Comparison of ENCODE assay signal across 9 mouse cellular contexts in the genomic region with DNA sequence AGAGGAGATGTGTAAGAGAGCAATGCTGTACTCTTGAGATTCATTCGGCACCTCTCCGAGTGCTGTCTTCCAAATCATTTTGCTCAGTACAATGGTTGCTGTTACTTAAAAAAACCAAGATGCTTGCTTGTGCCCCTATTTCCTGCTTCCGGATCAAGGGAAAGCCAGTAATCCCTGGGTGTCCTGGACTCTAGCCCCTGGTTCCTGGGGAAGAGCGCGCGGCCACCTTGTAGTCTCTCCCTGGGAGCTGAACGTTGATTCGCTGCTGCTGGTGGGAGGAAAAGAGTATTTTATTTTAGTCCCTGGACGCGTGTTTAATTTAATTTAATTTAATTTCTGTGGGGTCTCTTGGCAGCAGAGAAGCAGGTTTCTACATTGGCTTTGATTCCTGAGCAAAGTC. TPM values are rescaled to one million over a fixed set of nuclear protein-coding genes. Genes with fewer than 3 reads are reported as not detected.
DNase-seq lines count a peak whose midpoint lies in the region; ATAC-seq and TF ChIP-seq lines count a peak whose summit lies in the region.
"Had no signal": no experiment of that assay in that cellular context is flagged by ENCODE, and none has a peak within 500 bp of the region (broad histone marks: within the 10 kb centered on the region; RNA-seq: fewer than 3 reads in every experiment).

No protein-coding gene starts in this region.

- 3% methylated on average over 10 of the region's 10 CpGs for whole genome bisulfite sequencing in hindbrain, embryonic 14.5 days
- WGBS in midbrain, embryonic 13.5 days: 2% methylated on average over 10 of the region's 10 CpGs

- no peaks in the 10 kb centered on the region for H3K36me3 ChIP-seq in E14TG2a.4 (ENCODE audit: insufficient read depth, low read length)
- H3K36me3 ChIP-seq in hindbrain, embryonic 14.5 days (replicated peaks; ENCODE audit: control insufficient read depth, insufficient read depth): no peaks in the 10 kb centered on the region
- H3K36me3 ChIP-seq in midbrain, embryonic 13.5 days: no peaks in the 10 kb centered on the region

- no peak for TF ChIP-seq CTCF in E14TG2a.4 (conservative IDR thresholded peaks at IDR 0.05; ENCODE audit: low read length)

- H3K9me3 ChIP-seq in E14TG2a.4 (ENCODE audit: low read length): no peaks in the 10 kb centered on the region
- H3K9me3 ChIP-seq in hindbrain, embryonic 14.5 days (ENCODE audit: control insufficient read depth, low read length): no peaks in the 10 kb centered on the region
- H3K9me3 ChIP-seq in midbrain, embryonic 13.5 days: no peaks in the 10 kb centered on the region

- peak overlapping the region; percentile 57; the same call in 1 of the 2 replicates for H3K9ac ChIP-seq in hindbrain, embryonic 14.5 days
- H3K9ac ChIP-seq in midbrain, embryonic 13.5 days (replicated peaks): peak overlapping the region; percentile 56

- H3K27ac ChIP-seq in hindbrain, embryonic 14.5 days: no peak overlapping the region
- H3K27ac ChIP-seq in midbrain, embryonic 13.5 days: peak overlapping the region; percentile 62

- H3K4me2 ChIP-seq in hindbrain, embryonic 14.5 days (replicated peaks): peak overlapping the region; percentile 75
- H3K4me2 ChIP-seq in midbrain, embryonic 13.5 days (replicated peaks): peak overlapping the region; percentile 66

- H3K4me1 ChIP-seq in E14TG2a.4 (replicated peaks; ENCODE audit: low read depth, low read length): peaks cover 46% of the 10 kb centered on the region
- H3K4me1 ChIP-seq in hindbrain, embryonic 14.5 days (replicated peaks; ENCODE audit: control insufficient read depth, insufficient read depth, low read length): peaks cover 7% of the 10 kb centered on the region
- peaks cover 14% of the 10 kb centered on the region for H3K4me1 ChIP-seq in midbrain, embryonic 13.5 days (replicated peaks)

- DNase-seq in ZHBTc4 (ENCODE audit: low read depth, low spot score): peak; percentile 28
- DNase-seq in hindbrain, embryonic 14.5 days (ENCODE audit: low spot score): no peak
- no peak for DNase-seq in cerebellum, adult 9-11 months
- DNase-seq in gastrocnemius, postnatal 4 days (ENCODE audit: low spot score in 2 of 2): no peak

- peaks cover 45% of the 10 kb centered on the region for H3K27me3 ChIP-seq in E14TG2a.4 (ENCODE audit: insufficient read depth, low read length)
- H3K27me3 ChIP-seq in hindbrain, embryonic 14.5 days (ENCODE audit: control insufficient read depth, insufficient read depth, low read length): peaks cover 89% of the 10 kb centered on the region
- peaks cover 60% of the 10 kb centered on the region for H3K27me3 ChIP-seq in midbrain, embryonic 13.5 days

- H3K4me3 ChIP-seq in E14TG2a.4 (replicated peaks; ENCODE audit: low read length): peak overlapping the region; percentile 83
- H3K4me3 ChIP-seq in hindbrain, embryonic 14.5 days (replicated peaks; ENCODE audit: low read length): peak overlapping the region; percentile 38
- peak overlapping the region; percentile 45 for H3K4me3 ChIP-seq in midbrain, embryonic 13.5 days (replicated peaks)

- no peak for ATAC-seq in hindbrain, embryonic 14.5 days (ENCODE audit: low FRiP score)
- no peak for ATAC-seq in midbrain, embryonic 13.5 days
- ATAC-seq in erythroblast, adult 5-6 weeks (replicated peaks; ENCODE audit: low FRiP score, poor library complexity, severe bottlenecking): no peak

RNA-seq across cellular contexts. Expression of a gene that starts 8.3 kb away (rescaled TPM):
- 3.3 TPM in 2 replicates for polyA plus RNA-seq in hindbrain, embryonic 14.5 days (2014; fragmentation: Nextera tagmentation; extraction: Ambion mirVana)
- polyA plus RNA-seq in midbrain, embryonic 13.5 days (2015; fragmentation: Nextera tagmentation; extraction: Ambion mirVana): 5.7 and 6.5 TPM in 2 replicates
- not detected for total RNA-seq in gastrocnemius, postnatal 4 days (2021)
- not detected in 2 replicates for total RNA-seq in erythroblast, adult 5-6 weeks (2015; ENCODE audit: low replicate concordance)
- not detected in 2 replicates for total RNA-seq in erythroblast, adult 5-6 weeks (2017; ENCODE audit: low replicate concordance)
- polyA plus RNA-seq: activated CD4-positive, CD25-positive, alpha-beta regulatory T cell, adult 4 months; large intestine, adult 2 months had no signal
